Mouse (Mus musculus) liver, postnatal 0 days (tissue): ENCODE measurements at regions not wholly inside any gene's neighbourhood (a gene's known extent, or its start where the extent isn't known, plus 50 kb on each side); places are given as distances from the start of the nearest gene placed in this dataset.

ENCODE experiments used
- CTCF ChIP-seq: sonication (generic); IDR thresholded peaks from 2 replicates; pipeline ENCODE4 v1.5.1; 2016; ENCODE audit warnings: antibody characterized with exemption, low read depth
- EP300 ChIP-seq: IDR thresholded peaks from 2 replicates; pipeline ENCODE4 v1.6.1; 2016; ENCODE audit warnings: antibody characterized with exemption, low read depth, mild to moderate bottlenecking

DNA sequence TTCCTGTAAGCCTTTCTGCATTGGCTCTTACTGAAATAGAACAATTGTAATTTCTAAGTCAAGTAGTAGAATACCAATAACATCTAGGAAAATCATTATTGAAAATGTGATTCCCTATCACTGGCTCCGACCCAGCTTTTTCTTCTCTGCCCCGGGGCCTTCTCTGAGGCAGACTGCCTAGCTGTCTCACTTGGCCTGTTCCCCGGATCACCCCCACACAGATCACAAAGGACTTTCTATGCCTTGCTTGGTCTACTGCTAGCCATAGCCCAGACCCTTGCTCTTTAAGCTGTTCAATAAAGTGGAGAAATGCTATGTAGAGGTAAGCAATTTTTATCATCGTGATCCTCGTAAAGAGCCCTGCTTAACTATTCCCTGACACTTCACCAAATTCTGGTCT is 212.1 kb downstream of the Adamts15 start:
- no peak for TF ChIP-seq CTCF
- no peak for TF ChIP-seq EP300
